Mouse (Mus musculus) heart, postnatal 0 days (tissue): ENCODE data around the gene Ttpal. TPM values are rescaled to one million over a fixed set of nuclear protein-coding genes. Genes with fewer than 3 reads are reported as not detected.

Experiments
- ATAC-seq: fragments of 200-750 bp; cut with Nextera tagmentation; 2 replicates; pipeline ENCODE4 v1.8.0; 2017; ENCODE audit warnings: low read depth, moderate number of reproducible peaks, moderate library complexity; ENCODE audit not compliant: insufficient read depth
- DNase-seq: peaks from one replicate; pipeline ENCODE4 v3.0.0-alpha.2; 2016; ENCODE audit warnings: low spot score
- H3K27ac ChIP-seq: fragments of 300-500 bp; sonication (generic); 2 replicates; pipeline ENCODE4 v1.5.1; 2014; ENCODE audit warnings: low read depth, mild to moderate bottlenecking
- H3K27me3 ChIP-seq: fragments of 300-500 bp; sonication (generic); 2 replicates; pipeline ENCODE4 v1.6.1; 2014; ENCODE audit warnings: low read length, mixed read lengths; ENCODE audit not compliant: control insufficient read depth, insufficient read depth
- H3K36me3 ChIP-seq: fragments of 300-500 bp; sonication (generic); replicated peaks from 2 replicates; pipeline ENCODE4 v1.6.1; 2014; ENCODE audit warnings: low read length, mixed read lengths; ENCODE audit not compliant: control insufficient read depth, insufficient read depth
- H3K4me1 ChIP-seq: fragments of 300-500 bp; sonication (generic); 2 replicates; pipeline ENCODE4 v1.6.1; 2014; ENCODE audit warnings: antibody characterized with exemption; ENCODE audit not compliant: control insufficient read depth, insufficient read depth
- H3K4me2 ChIP-seq: fragments of 300-500 bp; sonication (generic); 2 replicates; pipeline ENCODE4 v1.6.1; 2014; ENCODE audit warnings: low read depth, mild to moderate bottlenecking, low read length, moderate library complexity
- H3K4me3 ChIP-seq: fragments of 300-500 bp; sonication (generic); 2 replicates; pipeline ENCODE4 v1.5.1; 2014; ENCODE audit warnings: low read depth, low read length
- H3K9ac ChIP-seq: fragments of 300-500 bp; sonication (generic); replicated peaks from 2 replicates; pipeline ENCODE4 v1.6.1; 2014; ENCODE audit warnings: low read depth, low read length, mixed read lengths
- H3K9me3 ChIP-seq: fragments of 300-500 bp; sonication (generic); replicated peaks from 2 replicates; pipeline ENCODE4 v1.6.1; 2016; ENCODE audit warnings: low read length; ENCODE audit not compliant: control insufficient read depth
- CTCF ChIP-seq: IDR thresholded peaks from 2 replicates; pipeline ENCODE4 v1.5.1; 2016; ENCODE audit warnings: antibody characterized with exemption, control low read depth, low read depth
- EP300 ChIP-seq: IDR thresholded peaks from 2 replicates; pipeline ENCODE4 v1.6.1; 2016; ENCODE audit warnings: antibody characterized with exemption, low read depth
- WGBS: fragments of 180-500 bp; shearing (Covaris S2); extraction: QIAGEN DNeasy Blood & Tissue Kit; methylation state at CpG from one replicate; pipeline ENCODE4 v1.1.7; 2014; 5-methylcytosine and 5-hydroxymethylcytosine counted together
- polyA plus RNA-seq: library from polyadenylated mRNA; unstranded; fragments of >200 nt; fragmentation: Nextera tagmentation; extraction: Ambion mirVana; gene quantifications from 2 replicates; pipeline ENCODE4 v1.2.1, GENCODE M21; 2015
- total RNA-seq: library from RNA; depleted of rRNA; stranded (reverse); fragments of >200 nt; gene quantifications from 2 replicates; pipeline ENCODE4 v1.2.3, GENCODE M21; 2014; ENCODE audit warnings: low replicate concordance

Gene Ttpal
- total and polyA plus RNA-seq, 2 experiments from 2014 or later, result 8.8 to 58.3 TPM

DNA sequence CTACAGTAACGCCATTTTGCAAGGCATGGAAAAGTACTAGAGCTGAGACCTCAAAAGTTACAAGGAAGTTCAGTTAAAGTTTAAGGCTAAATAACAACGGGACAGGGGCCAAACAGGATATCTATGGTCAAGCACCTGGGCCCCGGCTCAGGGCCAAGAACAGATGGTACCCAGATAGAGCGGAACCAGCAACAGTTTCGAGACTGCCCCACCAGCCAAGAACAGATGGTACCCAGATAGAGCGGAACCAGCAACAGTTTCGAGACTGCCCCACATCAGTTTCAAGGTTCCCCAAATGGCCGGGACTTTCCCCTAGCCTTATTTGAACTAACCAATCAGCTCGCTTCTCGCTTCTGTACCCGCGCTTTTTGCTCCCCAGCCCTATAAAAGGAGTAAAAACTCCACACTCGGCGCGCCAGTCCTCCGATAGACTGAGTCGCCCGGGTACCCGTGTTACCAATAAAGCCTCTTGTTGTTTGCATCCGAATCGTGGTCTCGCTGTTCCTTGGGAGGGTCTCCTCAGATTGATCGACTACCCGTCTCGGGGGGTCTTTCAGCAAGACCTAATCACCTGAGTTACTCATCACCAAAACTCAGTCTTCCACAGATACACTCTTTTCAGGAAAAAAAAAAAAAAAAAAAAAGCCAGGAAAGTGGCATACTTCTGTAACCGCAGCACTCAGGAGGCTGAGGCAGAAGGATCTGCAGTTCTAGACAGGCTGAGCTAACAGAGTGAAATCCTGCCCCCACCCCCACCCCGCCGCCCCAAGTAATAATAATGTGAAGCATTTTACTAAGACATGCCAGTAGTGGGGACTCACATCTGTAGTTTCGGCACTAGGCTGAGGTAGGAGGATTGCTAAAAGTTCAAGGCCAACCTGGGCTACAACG is 40.8 kb downstream of the Ttpal start:
- 71% methylated on average over 30 of the region's 30 CpGs for WGBS
- H3K4me3 ChIP-seq, result peak overlapping the region; percentile 66
- H3K9ac ChIP-seq, result peak overlapping the region; percentile 76; the same call in 1 of the 2 replicates
- TF ChIP-seq EP300 (peak; percentile 96), CTCF (no peak)
- DNase-seq (no peak), ATAC-seq (no peak)
- H3K36me3 ChIP-seq, result 0 out of 2 replicates have a peak, but pooled peaks cover 5% of the 10 kb centered on the region
- peak overlapping the region; percentile 58 for H3K4me2 ChIP-seq
- no peaks in the 10 kb centered on the region for H3K27me3 ChIP-seq
- H3K27ac ChIP-seq, result peak overlapping the region; percentile 95
- no peaks in the 10 kb centered on the region for H3K9me3 ChIP-seq
- peaks cover 58% of the 10 kb centered on the region for H3K4me1 ChIP-seq

DNA sequence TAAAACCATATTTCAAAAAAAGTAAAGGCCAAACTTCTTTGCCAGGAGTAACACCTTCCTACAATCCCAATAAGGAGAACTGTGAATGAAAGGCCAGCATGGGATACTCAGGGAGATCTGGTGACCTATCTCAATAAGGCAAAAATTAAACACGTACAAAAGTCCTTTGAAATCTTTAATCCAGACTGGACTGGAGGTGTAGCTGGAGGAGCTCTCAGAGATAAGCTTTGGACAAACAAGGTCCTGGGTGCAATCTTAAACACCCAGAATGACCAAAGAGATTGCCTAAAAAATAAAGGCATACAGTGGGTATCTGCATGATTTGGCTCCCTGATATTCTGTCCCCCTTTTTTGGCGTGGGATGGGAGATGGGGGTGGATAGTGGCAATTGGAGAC is 41.5 kb downstream of the Ttpal start:
- Histone ChIP-seq H3K27me3 (no peaks in the 10 kb centered on the region), H3K4me2 (peak overlapping the region; percentile 58), H3K36me3 (0 out of 2 replicates have a peak, but pooled peaks cover 2% of the 10 kb centered on the region), H3K9ac (peak overlapping the region; percentile 76), H3K27ac (peak overlapping the region; percentile 95), H3K9me3 (no peaks in the 10 kb centered on the region), H3K4me1 (peaks cover 52% of the 10 kb centered on the region), H3K4me3 (peak overlapping the region; percentile 66)
- WGBS, result 32% methylated on average over 2 of the region's 2 CpGs
- DNase-seq (no peak), ATAC-seq (no peak)
- no peak for TF ChIP-seq CTCF
- no peak for TF ChIP-seq EP300

DNA sequence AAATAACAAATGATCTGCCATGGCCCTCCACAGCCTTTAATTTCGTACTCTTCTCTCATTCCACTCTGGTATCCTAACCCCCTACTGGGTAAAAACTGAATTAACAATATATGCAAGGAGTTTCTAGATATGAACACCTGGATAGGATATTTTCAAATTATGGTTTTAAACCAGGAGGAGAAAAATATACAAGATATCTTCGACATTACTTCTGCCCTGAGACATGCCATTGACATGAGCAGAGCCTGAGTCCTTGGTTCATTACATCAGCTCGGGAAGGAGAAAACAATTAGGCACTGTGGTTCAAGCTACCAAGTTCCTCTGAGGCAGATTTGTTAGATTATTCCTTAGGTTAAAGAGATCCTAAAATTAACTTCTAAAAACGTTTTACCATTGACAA is 41.9 kb downstream of the Ttpal start:
- H3K4me1 ChIP-seq, result peaks cover 49% of the 10 kb centered on the region
- peak overlapping the region; percentile 95 for H3K27ac ChIP-seq
- 3% methylated on average over 4 of the region's 4 CpGs for WGBS

DNA sequence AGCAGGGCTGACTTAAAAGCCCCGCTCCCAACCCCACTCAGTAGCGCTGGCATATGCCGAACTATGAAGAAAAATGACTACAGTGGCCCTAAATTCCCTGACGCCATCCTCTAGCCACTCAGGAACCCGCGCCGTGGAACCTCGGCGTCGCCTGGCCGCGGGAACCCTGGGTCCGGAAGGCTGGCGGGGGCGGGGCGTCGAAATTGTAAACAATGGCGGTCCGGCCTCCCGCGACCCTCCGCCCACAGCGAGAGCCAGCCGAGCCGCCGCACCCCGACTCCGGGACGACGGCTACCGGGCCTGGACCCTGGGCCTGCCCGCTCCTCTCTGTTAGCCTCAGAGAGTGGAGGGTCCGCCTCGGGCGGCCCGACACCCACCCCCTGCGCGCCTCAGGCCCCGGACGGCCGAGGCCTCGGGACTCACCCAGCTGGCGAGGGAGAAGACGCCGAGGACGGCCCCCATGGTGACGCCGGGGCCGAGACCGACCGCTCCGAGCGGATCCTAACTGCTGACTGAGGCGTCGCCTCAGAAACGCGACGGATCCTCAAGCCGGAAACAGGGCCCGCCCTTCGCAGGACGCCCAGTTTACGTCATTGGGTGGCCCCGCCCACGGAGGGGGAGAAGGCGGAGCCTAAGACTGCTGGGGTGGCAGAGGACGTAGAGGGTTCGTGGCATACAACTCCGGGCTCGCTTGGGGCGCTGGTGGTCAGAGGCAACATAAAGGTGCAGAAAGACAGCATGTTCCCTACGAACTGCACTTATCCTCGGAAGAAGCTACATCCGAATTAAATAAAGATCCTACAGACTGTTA is 42.7 kb downstream of the Ttpal start, which contains the start of gene Serinc3:
TSS of gene Serinc3 (minus strand) at position 557 of the 811 bp plus-strand sequence.
- peak; percentile 93 for TF ChIP-seq EP300
- peak; percentile 47 for TF ChIP-seq CTCF
- ATAC-seq (peak; percentile 96), DNase-seq (peak; percentile 97)
- H3K36me3 ChIP-seq, result no peaks in the 10 kb centered on the region
- peak within 1 kb of the TSS; percentile 95 for H3K27ac ChIP-seq
- no peaks in the 10 kb centered on the region for H3K27me3 ChIP-seq
- peak within 1 kb of the TSS; percentile 76 for H3K9ac ChIP-seq
- peak within 1 kb of the TSS; percentile 58 for H3K4me2 ChIP-seq
- H3K9me3 ChIP-seq, result no peaks in the 10 kb centered on the region
- peak within 1 kb of the TSS; percentile 66 for H3K4me3 ChIP-seq
- WGBS, result under 1% methylated on average over 74 of the region's 74 CpGs
- peaks cover 41% of the 10 kb centered on the region for H3K4me1 ChIP-seq

More for the DNA sequence above, 41.9 kb downstream of the Ttpal start:
- no peaks in the 10 kb centered on the region for H3K27me3 ChIP-seq
- H3K4me2 ChIP-seq, result peak overlapping the region; percentile 58
- DNase-seq, result peak; percentile 34
- ATAC-seq, result no peak
- no peaks in the 10 kb centered on the region for H3K9me3 ChIP-seq
- no peaks in the 10 kb centered on the region for H3K36me3 ChIP-seq
- H3K9ac ChIP-seq, result peak overlapping the region; percentile 76
- peak overlapping the region; percentile 66 for H3K4me3 ChIP-seq
- no peak for TF ChIP-seq EP300
- TF ChIP-seq CTCF, result no peak

DNA sequence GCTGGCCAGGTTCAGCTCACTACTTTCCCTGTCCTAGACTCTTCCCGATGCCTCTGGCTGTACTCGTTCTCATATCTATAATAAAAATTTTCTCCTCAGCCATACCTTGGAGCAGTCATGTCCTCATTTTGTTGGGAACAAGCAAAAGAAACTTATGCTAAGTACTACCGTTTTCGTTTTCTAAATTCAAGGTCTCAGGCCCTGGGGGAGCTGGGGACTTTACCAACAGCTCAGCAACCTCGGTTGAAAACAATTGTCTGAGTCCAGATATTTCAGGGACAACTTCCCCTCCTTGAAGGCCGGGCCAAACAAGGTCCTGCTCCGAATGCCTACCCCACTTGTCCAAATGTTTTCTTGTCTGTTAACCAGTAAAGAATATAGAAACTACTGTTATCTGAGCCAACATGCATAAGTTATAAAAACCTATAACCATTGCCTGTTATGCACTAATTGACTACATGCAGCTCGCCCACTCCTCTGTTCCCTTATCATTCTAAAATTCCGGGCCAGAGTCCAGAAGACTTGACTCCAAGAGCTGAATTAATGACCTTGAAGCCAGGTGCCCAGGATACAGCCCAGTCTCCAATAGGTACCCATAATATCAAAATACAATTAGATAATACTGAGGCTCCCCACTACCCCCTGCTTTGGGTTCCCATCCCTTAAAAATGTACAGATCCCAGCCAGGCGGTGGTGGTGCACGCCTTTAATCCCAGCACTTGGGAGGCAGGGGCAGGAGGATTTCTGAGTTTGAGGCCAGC is 43.8 kb downstream of the Ttpal start:
- no peak for TF ChIP-seq EP300
- no peak for TF ChIP-seq CTCF
- Histone ChIP-seq H3K9me3 (no peaks in the 10 kb centered on the region), H3K27ac (peak overlapping the region; percentile 95), H3K4me3 (no peak overlapping the region), H3K4me1 (peaks cover 31% of the 10 kb centered on the region), H3K27me3 (no peaks in the 10 kb centered on the region), H3K4me2 (0 out of 2 replicates have a peak overlapping the region, but pooled peaks have one; percentile 14), H3K9ac (no peak overlapping the region), H3K36me3 (no peaks in the 10 kb centered on the region)
- DNase-seq (no peak), ATAC-seq (no peak)
- WGBS, result 41% methylated on average over 11 of the region's 11 CpGs
